Mouse (Mus musculus): ENCODE results near the gene Sytl3.
"Not testable (repeated sequence)": the region's sequence is repeated elsewhere in the genome, so short reads cannot be mapped to it uniquely, and the experiment has no call there.

Sytl3 gene

GRCm38 (mm10) chr17:6646841-6647240 lies 12.1 kb upstream of the Sytl3 start:
- not testable (repeated sequence) for DNase-seq (ENCODE audit: low read depth, low spot score)

GRCm38 (mm10) chr17:6647452-6647851 lies 11.4 kb upstream of the Sytl3 start:
- not testable (repeated sequence) for DNase-seq (ENCODE audit: low read depth, low spot score)

- DNase-seq (ENCODE audit: low read depth, low spot score) = not testable (repeated sequence)
Measured at GRCm38 (mm10) chr17:6650904-6651565, 7.9 kb upstream of the Sytl3 start.

GRCm38 (mm10) chr17:6653341-6653946 lies 5.4 kb upstream of the Sytl3 start:
- DNase-seq (ENCODE audit: low read depth, low spot score) = not testable (repeated sequence)

GRCm38 (mm10) chr17:6655087-6655511 lies 3.8 kb upstream of the Sytl3 start:
- peak; percentile 25 for DNase-seq (ENCODE audit: low read depth, low spot score)

- not testable (repeated sequence) for DNase-seq (ENCODE audit: low read depth, low spot score)
Measured at GRCm38 (mm10) chr17:6655567-6656281, 3.2 kb upstream of the Sytl3 start, which contains the start of gene Dynlt1f. TSS of gene Dynlt1f (minus strand) at chr17:6655900.

GRCm38 (mm10) chr17:6656471-6656870 lies 2.4 kb upstream of the Sytl3 start:
- not testable (repeated sequence) for DNase-seq (ENCODE audit: low read depth, low spot score)

- not testable (repeated sequence) for DNase-seq (ENCODE audit: low read depth, low spot score)
Measured at GRCm38 (mm10) chr17:6660589-6660988, 1.7 kb downstream of the Sytl3 start.

GRCm38 (mm10) chr17:6661093-6661816 lies 2.4 kb downstream of the Sytl3 start:
- DNase-seq (ENCODE audit: low read depth, low spot score) = not testable (repeated sequence)

GRCm38 (mm10) chr17:6662840-6663239 lies 3.9 kb downstream of the Sytl3 start:
- not testable (repeated sequence) for DNase-seq (ENCODE audit: low read depth, low spot score)

GRCm38 (mm10) chr17:6665389-6665788 lies 6.5 kb downstream of the Sytl3 start:
- not testable (repeated sequence) for DNase-seq (ENCODE audit: low read depth, low spot score)

GRCm38 (mm10) chr17:6668522-6668921 lies 9.6 kb downstream of the Sytl3 start:
- DNase-seq (ENCODE audit: low read depth, low spot score) = not testable (repeated sequence)

GRCm38 (mm10) chr17:6674297-6674696 lies 15.4 kb downstream of the Sytl3 start:
- not testable (repeated sequence) for DNase-seq (ENCODE audit: low read depth, low spot score)

GRCm38 (mm10) chr17:6678063-6678462 lies 19.2 kb downstream of the Sytl3 start:
- not testable (repeated sequence) for DNase-seq (ENCODE audit: low read depth, low spot score)

GRCm38 (mm10) chr17:6681721-6682120 lies 22.8 kb downstream of the Sytl3 start:
- DNase-seq (ENCODE audit: low read depth, low spot score) = not testable (repeated sequence)

GRCm38 (mm10) chr17:6683702-6684101 lies 24.8 kb downstream of the Sytl3 start:
- not testable (repeated sequence) for DNase-seq (ENCODE audit: low read depth, low spot score)

GRCm38 (mm10) chr17:6684464-6685287 lies 25.8 kb downstream of the Sytl3 start:
- DNase-seq (ENCODE audit: low read depth, low spot score) = not testable (repeated sequence)

GRCm38 (mm10) chr17:6685288-6685818 lies 26.5 kb downstream of the Sytl3 start:
- DNase-seq (ENCODE audit: low read depth, low spot score) = not testable (repeated sequence)

- not testable (repeated sequence) for DNase-seq (ENCODE audit: low read depth, low spot score)
Measured at GRCm38 (mm10) chr17:6686299-6686971, 27.5 kb downstream of the Sytl3 start.

GRCm38 (mm10) chr17:6689344-6689743 lies 30.5 kb downstream of the Sytl3 start:
- DNase-seq (ENCODE audit: low read depth, low spot score) = not testable (repeated sequence)

All from c-Kit-negative CD71-positive TER-119-positive erythroid progenitor cells, embryonic 14.5 days (primary cell).